Mouse (Mus musculus) spleen, adult 2 months (tissue): ENCODE data around the gene Srpk2. TPM values are rescaled to one million over a fixed set of nuclear protein-coding genes. Genes with fewer than 3 reads are reported as not detected.

Experiments
- DNase-seq, 2 experiments: peaks; one replicate each; pipeline versions ENCODE4 v3.0.0 to v3.0.0-alpha.2; 2012 to 2021; ENCODE audit warnings: low spot score in 2 of 2, low read depth in 1 of 2
- H3K27ac ChIP-seq: fragments of 200-500 bp; 2 replicates; pipeline ENCODE4 v1.5.1; 2012; ENCODE audit warnings: low read length, inconsistent platforms; ENCODE audit not compliant: insufficient read depth
- H3K27me3 ChIP-seq: fragments of 200-500 bp; 2 replicates; pipeline ENCODE4 v1.6.1; 2012; ENCODE audit warnings: mild to moderate bottlenecking, moderate library complexity, low read length, inconsistent platforms; ENCODE audit not compliant: control insufficient read depth, insufficient read depth
- H3K36me3 ChIP-seq: fragments of 200-500 bp; 2 replicates; pipeline ENCODE4 v1.6.1; 2012; ENCODE audit warnings: mild to moderate bottlenecking, low read length, inconsistent platforms; ENCODE audit not compliant: control insufficient read depth, insufficient read depth
- H3K4me1 ChIP-seq: fragments of 200-500 bp; 2 replicates; pipeline ENCODE4 v1.6.1; 2011; ENCODE audit warnings: inconsistent platforms; ENCODE audit not compliant: control insufficient read depth, insufficient read depth, insufficient read length
- H3K4me3 ChIP-seq: fragments of 200-500 bp; 2 replicates; pipeline ENCODE4 v1.5.1; 2011; ENCODE audit warnings: mild to moderate bottlenecking, inconsistent platforms; ENCODE audit not compliant: insufficient read depth, insufficient read length; ENCODE audit errors: extremely low read depth
- CTCF ChIP-seq: fragments of 200-500 bp; IDR thresholded peaks from 2 replicates; pipeline ENCODE4 v1.5.1; 2011; ENCODE audit warnings: mild to moderate bottlenecking, inconsistent platforms; ENCODE audit not compliant: insufficient read depth, insufficient read length, insufficient replicate concordance; ENCODE audit errors: extremely low read depth
- POLR2A ChIP-seq: fragments of 200-500 bp; IDR thresholded peaks from 2 replicates; pipeline ENCODE4 v1.6.1; 2011; ENCODE audit warnings: low read depth, low read length, inconsistent platforms
- WGBS: fragments of 180-500 bp; shearing (Covaris S2); methylation state at CpG from one replicate; pipeline ENCODE4 v1.1.7; 2018; 5-methylcytosine and 5-hydroxymethylcytosine counted together
- polyA plus RNA-seq: library from polyadenylated mRNA; depleted of rRNA; stranded (reverse); fragments of >200 nt; gene quantifications from 2 replicates; pipeline ENCODE4 v1.2.3, GENCODE M21; 2012; rRNA removed

The Srpk2 gene
- 3.9 and 4.1 TPM in 2 replicates for polyA plus RNA-seq

DNA sequence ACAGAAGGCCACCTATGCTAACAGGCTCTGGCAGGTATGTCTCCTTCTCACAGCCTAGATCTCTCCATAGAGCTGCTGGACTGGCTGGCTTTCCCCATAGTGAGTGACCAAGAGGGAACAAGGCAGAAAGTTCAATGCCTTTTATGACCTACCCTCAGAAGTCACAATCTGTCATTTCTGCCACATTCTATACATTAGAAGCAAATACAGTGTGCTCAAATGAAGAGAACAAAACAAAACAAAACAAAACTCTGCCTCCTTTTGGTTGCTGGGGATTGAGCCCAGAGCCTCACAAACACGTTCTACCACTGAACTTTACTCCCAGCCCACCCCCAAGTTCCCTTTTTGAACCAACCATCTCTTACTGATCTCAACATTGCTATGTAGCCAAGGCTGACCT, at the start of gene Srpk2:
Srpk2 (minus strand) TSS at position 101 of the 400 bp plus-strand sequence.
- TF ChIP-seq CTCF (no peak), POLR2A (no peak)

DNA sequence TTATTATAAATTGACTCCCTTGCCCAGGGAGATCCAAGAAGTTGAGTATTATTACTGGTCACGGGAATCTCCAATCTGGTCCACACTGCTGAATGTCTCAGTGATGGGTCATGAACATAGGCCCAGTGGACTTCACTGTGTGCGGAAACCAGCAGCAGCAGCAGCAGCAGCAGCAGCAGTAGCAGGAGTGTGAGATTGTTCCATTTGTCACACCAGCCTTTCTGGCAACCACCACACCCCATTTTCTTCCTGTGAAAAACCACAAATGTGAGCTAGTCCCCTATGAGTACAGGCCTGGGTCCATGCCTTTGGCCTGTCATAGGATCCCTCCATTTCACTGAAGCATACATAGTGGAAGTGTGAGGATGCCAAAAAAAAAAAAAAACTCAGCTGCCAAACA, 37.5 kb upstream of the Srpk2 start:
- no peaks in the 10 kb centered on the region for H3K36me3 ChIP-seq
- no peaks in the 10 kb centered on the region for H3K27me3 ChIP-seq
- 84% methylated on average over 2 of the region's 2 CpGs for WGBS
- no peak overlapping the region for H3K4me3 ChIP-seq
- DNase-seq, result no peak
- no peak for TF ChIP-seq CTCF
- no peak for TF ChIP-seq POLR2A
- no peak overlapping the region for H3K27ac ChIP-seq
- peaks cover 16% of the 10 kb centered on the region; the same call in 1 of the 2 replicates for H3K4me1 ChIP-seq

More for the DNA sequence above, at the start of gene Srpk2:
- Histone ChIP-seq H3K36me3 (no peaks in the 10 kb centered on the region), H3K4me1 (no peaks in the 10 kb centered on the region), H3K27me3 (no peaks in the 10 kb centered on the region), H3K4me3 (no peak within 1 kb of the TSS), H3K27ac (no peak within 1 kb of the TSS)
- DNase-seq, result no peak
- 55% methylated on average over 1 of the region's 1 CpGs for WGBS

DNA sequence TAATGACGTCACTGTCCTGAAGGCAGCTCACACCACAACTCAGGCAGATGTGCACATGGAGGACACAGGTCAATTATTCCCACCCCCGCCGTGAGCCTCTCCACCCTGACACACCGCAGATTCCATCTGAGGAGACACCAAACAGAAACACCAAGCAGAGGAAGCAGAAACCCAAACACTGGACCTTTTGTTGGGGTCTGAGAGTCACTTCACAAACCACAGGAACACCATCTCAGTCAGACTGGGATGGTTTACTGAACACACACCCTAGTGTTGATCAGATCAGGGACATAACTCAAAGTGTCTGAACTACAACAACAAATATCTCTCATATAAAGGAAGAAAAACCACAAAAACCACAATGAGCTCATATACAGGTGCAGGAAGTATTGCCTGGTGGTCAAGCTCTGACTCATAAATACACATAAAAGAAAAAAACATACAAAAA, 34.5 kb upstream of the Srpk2 start:
- Histone ChIP-seq H3K27ac (peak overlapping the region; percentile 36), H3K27me3 (no peaks in the 10 kb centered on the region), H3K4me3 (no peak overlapping the region), H3K36me3 (no peaks in the 10 kb centered on the region), H3K4me1 (peaks cover 16% of the 10 kb centered on the region; the same call in 1 of the 2 replicates)
- 18% methylated on average over 4 of the region's 4 CpGs for WGBS
- peak in 1 of 2 experiments; percentile 52 for DNase-seq
- TF ChIP-seq POLR2A (no peak), CTCF (no peak)

DNA sequence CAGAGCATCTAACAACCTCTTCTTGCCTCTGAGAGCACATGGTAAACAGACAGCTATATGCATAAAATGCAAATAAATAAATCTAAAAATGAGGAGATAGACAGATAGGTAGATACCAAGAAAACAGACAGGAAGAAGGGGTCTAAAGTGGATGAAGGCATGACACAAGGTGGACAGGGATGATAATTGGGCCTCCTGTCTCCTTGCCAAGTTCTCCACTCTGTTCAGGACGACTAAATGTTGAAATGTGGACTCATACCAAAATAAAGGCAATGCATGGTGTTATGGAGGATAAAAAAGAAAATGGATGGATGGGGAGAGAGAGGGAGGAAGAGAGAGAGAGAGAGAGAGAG, 33.7 kb upstream of the Srpk2 start:
- 75% methylated on average over 1 of the region's 1 CpGs for WGBS

DNA sequence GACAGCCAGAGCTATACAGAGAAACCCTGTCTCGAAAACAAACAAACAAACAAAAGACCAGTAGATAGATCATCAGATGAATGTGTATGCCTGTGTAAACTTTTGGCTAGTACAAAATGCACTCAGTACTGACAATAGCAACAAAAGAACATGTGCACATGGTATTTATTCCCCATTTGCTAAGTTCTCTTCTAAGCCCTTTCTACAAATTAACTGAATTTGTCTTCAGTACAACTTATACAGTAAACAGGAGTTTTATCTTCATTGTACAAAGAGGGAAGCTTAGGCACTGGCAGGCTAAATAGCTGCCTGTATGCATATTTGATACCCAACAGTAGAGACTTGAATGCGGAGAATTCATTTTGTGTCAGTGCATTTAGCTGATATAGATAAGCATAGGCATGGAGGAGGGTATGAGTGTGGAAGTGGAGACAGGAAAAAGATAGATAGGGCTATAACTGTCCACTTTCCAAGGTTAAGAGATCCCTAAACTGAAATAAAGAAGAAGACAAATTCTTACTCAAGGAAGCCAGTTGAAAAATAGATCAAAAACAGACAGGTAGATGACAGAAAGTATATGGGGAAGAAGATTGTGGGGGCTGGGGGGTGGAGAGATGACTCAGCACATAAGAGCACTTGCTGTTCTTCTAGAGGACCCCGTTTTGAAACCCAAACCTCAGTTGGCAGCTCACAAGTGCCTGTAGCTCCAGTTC, 33.2 kb upstream of the Srpk2 start:
- H3K4me3 ChIP-seq, result no peak overlapping the region
- no peak for TF ChIP-seq CTCF
- no peak for TF ChIP-seq POLR2A
- DNase-seq, result no peak
- no peak overlapping the region for H3K27ac ChIP-seq
- no peaks in the 10 kb centered on the region for H3K36me3 ChIP-seq
- H3K27me3 ChIP-seq, result no peaks in the 10 kb centered on the region
- H3K4me1 ChIP-seq, result peaks cover 16% of the 10 kb centered on the region; the same call in 1 of the 2 replicates
- WGBS, result 74% methylated on average over 3 of the region's 3 CpGs

More for the DNA sequence above, 33.7 kb upstream of the Srpk2 start:
- Histone ChIP-seq H3K36me3 (no peaks in the 10 kb centered on the region), H3K4me3 (no peak overlapping the region), H3K4me1 (peaks cover 16% of the 10 kb centered on the region; the same call in 1 of the 2 replicates), H3K27ac (no peak overlapping the region), H3K27me3 (no peaks in the 10 kb centered on the region)
- DNase-seq, result no peak
- TF ChIP-seq CTCF (no peak), POLR2A (no peak)

DNA sequence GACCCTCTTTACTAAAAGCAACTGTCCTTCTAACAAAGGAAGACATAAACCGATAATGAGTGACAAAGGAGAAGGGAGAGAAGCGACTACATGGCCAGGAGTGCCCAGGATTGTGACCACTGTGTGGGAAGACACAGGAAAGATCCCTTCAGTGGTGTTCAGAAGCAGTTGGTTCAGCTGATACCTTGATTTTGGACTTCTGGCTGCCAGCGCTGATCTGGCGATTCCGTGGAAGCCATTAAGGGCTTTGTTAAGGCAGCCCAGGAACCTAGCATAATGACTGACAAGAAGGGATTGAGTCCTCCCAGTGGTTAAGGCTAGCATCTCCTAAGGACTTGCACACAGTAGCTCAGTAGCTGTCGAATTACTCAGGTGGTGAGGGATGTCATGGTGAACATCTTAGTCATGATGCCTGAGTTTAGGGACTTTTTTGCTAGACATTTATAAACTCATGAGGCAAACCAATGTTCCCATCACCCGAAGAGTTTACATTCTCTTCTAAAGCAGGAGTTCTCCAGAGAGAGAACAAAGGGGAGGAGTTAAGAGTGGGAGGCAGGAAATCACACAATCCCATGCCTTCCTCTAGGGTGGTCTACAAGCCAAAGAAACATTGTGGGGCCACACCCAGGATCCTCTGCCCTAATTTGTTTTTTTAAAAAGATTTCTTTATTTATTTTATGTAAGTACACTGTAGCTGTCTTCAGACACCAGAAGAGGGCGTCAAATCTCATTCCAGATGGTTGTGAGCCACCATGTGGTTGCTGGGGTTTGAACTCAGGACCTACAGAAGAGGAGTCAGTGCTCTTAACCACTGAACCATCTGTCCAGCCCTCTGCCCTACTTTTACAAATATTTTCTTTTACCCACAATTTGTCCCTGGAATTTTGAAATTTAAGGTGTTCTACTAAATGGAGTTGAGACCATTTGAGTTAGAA, 29.3 kb upstream of the Srpk2 start:
- H3K36me3 ChIP-seq, result no peaks in the 10 kb centered on the region; the same call in 1 of the 2 replicates
- H3K27me3 ChIP-seq, result no peaks in the 10 kb centered on the region
- peaks cover 6% of the 10 kb centered on the region; the same call in 1 of the 2 replicates for H3K4me1 ChIP-seq
- TF ChIP-seq CTCF, result no peak
- TF ChIP-seq POLR2A, result no peak
- H3K4me3 ChIP-seq, result no peak overlapping the region
- no peak overlapping the region for H3K27ac ChIP-seq
- no peak for DNase-seq
- 90% methylated on average over 8 of the region's 8 CpGs for WGBS
